Mouse (Mus musculus) cerebellum, adult 11 months (tissue): ENCODE data around the gene Cdk6.
"Not testable (repeated sequence)": the region's sequence is repeated elsewhere in the genome, so short reads cannot be mapped to it uniquely, and the experiment has no call there.

Source experiments
- DNase-seq: peaks from one replicate; pipeline ENCODE4 v3.0.0; 2022

Cdk6 gene

DNA sequence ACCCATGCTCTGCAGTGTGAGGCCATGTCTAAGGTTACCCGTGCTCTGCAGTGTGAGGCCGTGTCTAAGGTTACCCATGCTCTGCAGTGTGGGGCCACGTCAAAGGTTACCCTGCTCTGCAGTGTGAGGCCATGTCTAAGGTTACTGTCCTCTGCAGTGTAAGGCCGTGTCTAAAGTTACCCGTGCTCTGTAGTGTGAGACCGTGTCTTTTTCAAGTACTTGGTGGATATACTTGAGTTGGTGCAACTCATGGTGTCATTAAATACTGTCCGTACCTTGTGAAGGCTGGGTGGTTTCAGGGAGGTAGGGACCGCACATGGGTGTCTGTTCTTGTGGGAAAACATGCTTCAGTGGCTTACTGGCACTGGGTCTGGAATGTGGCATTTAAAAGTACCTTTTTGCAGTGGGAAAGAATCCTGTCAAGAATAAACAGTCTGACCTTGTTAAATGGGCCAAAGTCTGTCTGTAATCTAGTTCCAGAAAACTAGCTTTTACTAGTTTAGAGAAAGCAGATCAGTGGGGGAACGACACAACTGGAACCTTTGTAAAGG lies 97.2 kb downstream of the Cdk6 start:
- DNase-seq: not testable (repeated sequence)

DNA sequence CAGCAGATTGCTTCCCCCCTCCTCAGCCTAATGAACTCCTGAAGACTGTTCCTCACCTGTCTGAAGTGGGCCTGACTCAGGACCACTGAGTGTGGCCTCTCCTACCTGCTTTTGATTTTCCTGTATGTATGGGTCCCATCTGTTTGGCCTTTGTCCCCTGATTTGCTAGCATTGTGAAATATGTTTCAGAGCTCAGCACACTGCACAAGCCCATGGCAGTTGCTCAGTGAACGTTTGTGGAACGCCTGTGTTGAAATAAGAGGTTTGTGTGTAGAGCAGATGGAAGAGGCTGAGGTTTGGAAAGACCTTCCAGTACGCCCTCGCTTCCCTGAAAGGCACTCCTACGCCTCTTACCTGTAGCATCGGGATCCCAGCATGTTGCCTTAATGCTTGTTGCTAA lies 98.1 kb downstream of the Cdk6 start:
- not testable (repeated sequence) for DNase-seq

DNA sequence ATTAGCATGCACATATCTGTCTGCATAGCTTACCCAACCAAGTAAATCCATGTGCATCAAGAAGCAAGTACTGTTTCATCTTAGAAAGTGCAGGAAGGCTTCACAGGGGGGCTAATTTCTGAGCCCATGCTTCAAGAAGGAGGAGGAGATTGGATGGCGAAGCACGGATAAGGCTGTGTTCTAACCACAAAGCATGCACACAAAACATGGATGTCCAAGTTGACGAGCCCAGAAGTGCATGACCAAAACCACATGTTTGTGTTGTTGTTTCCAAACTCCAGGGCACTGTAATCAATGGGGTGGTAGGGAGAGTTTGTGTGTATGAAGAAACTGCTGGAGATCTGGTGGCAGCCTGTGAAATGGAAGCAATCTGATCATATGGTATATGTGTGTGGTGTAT lies 101.2 kb downstream of the Cdk6 start:
- DNase-seq: not testable (repeated sequence)

DNA sequence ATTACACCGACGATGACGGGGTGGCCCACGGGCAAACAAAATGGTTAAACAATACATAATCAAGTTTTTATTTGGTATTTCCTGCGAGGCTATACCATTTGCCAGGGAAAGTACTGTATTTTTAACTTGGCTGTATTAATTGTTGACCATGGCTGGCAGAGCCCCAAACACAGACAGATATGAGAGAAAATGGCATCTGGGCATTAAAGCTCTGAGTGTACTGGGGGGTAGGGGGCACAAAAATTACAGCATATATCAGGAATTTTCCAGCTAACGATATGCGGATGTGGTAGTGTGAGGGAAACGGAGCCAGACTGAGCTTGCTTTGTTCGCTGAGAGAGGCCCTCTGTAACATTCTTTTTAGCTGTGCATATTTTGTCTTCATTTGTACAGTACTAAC lies 109.9 kb downstream of the Cdk6 start:
- DNase-seq: not testable (repeated sequence)

DNA sequence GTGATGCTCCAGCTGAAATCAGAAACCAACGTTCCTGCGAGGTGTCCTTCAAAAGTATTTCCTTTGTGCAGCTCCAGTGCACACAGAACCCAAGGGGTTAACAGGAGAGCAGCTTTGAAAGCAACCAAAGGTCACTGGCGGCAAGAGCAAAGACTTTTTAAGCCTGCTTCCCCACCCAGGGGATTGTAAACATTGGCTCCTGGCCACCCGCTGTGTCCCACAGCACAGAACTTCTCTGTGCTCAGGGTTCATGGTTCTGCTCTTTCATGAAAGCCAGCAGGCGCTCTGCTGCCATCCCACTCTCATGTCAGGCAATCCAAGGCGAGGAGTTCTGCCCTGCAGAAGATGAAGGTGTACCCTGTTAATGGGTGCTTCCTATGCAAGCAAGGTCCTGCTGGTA lies 112.7 kb downstream of the Cdk6 start:
- DNase-seq: not testable (repeated sequence)

DNA sequence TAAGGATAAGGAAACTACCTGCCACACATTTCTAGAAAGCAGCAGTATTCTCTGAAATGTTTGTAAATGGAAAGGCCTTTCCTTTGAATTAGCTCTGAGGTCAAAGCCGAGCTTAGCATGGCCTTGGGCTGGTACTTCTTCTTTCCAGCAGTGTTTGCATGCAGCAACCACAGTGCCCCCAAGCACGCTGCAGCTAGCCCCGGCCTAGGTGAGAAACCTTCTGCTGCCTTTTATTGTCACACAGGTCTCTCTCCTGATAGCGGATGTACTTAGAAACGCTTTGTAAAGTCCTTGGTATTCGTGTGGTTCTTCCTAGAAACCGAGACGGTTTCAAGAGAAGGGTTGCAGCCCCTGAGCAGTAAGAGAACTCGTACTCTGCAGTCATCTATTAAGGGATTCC lies 119.6 kb downstream of the Cdk6 start:
- DNase-seq: no peak

DNA sequence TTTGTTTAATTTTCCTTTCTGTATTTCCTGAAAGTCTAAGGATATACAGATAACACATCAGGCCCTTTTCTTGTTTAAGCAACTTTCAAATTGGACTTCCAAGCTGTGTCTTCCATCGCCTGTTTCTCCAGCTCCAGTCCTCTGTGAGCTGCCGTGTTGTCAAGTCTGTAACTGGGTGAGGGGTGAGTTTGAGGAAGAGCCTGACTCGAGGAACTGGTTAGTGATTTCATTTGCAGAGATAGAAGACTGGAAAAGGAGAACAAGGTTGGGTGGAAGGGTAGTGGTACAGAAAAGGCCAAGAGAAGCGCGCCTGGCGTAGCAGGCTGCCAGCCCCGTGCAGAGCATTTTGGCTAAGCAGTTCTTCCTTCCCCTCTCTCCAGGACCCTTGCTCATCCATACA lies 120.1 kb downstream of the Cdk6 start:
- DNase-seq: no peak

DNA sequence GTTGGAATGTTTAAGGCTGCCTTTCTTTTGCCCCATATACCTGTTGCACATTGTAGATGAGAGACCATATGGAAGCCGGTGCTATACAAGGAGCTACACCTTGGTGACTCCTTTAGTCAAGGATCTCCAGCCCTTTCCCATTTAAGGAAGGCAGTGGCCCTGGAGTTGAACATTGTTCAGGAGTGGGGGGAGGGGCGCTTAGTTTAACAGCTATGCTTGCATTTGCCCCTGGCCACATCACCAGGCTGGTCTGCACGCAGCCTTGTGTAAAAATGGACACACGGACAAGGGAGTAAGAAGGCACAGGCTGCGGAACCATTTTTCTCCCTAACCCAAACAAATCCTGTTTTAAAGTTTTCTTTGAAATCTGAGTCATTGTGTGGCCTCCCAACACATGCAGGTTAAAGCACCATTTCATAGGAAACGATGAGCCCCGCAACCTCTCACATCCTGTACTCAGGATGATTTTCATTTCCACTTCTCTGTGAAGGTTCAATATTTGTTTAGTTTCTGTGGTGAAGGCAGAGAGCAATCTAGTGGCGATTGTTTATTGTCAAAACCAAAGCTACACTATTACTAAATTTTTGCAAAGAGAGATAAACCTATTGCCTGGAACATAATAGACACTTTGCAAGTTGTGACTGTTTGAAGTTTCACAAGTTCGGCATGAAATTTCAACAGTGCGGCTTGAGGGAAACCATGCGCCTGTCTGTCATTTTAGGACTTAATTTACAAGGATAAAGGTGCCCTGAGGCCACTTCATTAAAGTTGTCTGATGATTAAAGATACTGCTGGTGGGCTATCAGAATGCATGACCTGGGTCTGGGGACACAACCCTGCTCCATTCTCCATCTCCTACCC lies 121.8 kb downstream of the Cdk6 start:
- no peak for DNase-seq

DNA sequence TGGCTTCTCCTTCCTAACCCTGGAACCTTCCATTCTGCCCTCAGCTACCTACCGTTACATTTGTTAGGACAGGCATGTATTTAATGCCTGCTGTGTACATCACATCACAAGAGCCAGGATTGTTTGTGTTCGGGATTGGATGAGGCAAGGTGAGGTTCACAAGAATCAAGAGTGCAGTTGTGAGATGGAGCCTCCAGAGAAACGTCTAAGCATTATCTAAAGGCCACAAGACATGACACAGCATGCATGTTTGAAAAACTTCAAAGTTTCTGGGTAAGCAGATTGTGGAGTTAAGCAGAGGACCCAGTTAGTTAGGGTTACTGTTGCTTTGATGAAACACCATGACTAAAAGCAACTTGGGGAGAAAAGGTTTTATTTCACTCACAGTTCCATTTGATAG lies 122.5 kb downstream of the Cdk6 start:
- no peak for DNase-seq

DNA sequence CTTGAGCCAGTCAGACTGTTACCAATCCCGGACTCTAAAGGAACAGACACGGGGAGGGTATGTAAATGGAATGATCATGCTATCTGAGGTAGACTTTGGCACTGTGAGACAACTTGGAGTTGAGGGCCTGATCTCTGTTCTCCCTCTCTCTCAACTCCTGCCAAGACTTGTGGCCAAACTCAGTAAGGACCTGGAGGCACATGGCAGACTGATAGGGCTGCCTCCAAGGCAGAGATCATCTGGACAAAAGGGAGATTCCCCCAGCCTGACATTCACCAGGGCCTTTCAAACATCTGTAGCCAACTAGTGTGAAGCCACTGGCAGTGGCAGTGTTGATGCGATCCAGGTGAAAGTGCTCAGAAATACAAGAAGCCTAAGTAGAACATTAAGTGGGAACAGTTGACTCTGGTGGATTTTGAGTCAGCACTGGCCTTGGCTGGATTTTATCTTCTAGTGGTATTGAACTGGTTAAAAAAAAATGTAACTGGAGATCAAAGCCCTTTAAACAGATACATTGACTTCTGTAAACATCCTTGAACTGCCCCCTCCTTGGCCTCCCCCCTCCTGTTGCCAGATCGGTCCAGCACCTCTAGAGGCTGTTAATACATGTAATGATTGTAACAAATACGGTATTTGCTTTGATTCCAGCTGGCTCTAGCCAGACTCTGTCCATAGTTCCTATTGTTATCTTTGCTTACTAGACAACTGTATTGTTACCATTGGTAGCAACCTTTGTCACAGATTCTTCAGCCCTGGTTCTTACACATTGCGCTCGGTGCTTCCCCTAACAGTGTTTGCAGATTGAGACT lies 125.0 kb downstream of the Cdk6 start:
- no peak for DNase-seq

DNA sequence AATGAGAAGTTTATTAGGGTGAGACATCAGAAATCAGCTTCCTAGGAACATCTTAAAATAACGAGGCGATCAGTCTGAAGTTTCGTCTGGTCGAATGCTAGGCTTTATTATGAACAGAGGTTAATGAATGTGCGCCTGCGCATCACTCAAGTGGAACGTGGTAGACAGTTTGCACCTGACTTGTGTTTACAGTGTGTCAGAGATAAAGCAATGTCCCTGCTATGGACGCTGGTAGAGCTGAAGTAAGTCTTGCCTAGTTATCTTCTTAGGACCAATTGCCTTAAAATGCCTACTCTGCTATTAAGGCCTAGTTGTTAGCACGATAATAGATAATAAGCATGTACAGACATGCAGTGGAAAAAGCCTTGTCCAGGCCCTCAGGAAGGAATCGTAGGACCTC lies 129.6 kb downstream of the Cdk6 start:
- no peak for DNase-seq

DNA sequence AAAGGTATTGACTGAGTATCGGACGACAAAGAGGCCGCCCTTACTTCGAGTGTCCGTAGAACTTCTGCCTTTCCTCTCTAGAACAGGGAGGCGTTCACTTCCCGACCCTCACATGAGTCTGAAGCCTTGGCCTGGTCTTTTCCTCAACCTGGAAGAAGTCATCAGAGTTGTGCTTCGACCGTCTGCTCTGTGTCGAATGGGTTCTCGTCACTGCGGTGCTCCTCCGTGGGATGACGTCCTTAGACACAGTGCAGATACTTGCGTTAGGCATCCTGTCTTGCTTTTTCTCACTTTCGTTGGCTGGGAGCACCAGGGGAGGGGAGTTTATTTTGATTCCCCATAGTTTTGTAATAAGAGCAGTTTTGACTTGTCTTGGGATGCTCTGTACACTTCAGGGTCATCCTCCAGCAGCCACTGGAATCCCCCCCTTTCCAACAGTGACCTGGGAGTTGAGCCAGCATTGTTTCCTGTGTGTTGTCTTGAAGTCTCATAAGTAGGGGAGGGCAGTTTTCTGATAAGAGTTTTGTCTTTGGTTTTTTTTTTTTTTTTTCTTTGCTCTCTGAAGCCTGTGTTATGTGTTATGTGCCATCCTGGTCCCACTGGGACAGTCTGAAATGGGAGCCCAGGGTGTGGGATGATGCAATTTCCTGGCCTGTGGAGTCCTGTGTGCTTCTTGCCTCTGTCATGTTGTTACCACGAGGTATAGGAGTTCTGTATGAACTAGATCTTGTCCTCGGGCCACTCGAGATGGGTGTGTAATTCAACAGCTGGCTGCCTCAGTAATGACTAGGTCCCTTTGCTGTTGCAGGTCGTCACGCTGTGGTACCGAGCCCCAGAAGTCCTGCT lies 131.2 kb downstream of the Cdk6 start:
- no peak for DNase-seq

DNA sequence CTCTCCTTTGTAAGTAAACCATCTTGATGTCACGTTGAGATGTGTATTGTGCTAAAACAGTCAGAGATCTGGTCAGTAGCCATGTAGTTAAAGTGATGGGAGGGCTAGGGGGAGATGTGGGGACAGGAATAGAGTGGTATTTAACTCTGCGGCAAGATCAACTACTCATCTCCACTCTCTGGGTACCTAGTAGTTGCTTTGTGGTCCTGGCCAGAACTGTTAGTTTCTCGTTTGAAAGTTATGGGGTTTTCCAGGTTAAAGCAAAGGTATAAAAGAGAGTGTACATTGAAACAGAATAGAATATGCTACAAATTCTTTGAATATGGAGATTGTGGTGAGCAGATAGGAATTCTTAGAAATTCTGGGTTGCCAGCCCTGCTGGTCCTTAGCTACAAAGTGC lies 136.4 kb downstream of the Cdk6 start:
- no peak for DNase-seq

DNA sequence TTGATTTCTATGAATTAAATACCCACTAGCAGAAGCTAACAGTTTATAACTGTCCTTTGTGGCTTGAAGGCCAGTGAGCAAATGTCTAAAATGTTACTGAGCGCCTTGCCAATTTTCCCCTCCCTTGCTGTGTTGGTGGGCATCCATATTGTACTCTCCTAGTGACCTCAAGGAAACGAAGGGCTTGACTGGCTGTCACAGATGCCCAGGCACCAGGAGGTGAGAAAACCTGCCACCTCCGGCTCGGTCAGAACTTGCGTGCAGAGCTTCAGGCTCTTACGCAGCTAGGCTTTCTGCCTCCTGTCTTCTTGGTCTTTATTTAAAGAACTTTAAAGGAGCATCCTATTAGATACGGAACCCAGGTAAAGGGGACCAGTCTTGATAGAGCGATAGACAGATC lies 136.9 kb downstream of the Cdk6 start:
- DNase-seq: no peak

DNA sequence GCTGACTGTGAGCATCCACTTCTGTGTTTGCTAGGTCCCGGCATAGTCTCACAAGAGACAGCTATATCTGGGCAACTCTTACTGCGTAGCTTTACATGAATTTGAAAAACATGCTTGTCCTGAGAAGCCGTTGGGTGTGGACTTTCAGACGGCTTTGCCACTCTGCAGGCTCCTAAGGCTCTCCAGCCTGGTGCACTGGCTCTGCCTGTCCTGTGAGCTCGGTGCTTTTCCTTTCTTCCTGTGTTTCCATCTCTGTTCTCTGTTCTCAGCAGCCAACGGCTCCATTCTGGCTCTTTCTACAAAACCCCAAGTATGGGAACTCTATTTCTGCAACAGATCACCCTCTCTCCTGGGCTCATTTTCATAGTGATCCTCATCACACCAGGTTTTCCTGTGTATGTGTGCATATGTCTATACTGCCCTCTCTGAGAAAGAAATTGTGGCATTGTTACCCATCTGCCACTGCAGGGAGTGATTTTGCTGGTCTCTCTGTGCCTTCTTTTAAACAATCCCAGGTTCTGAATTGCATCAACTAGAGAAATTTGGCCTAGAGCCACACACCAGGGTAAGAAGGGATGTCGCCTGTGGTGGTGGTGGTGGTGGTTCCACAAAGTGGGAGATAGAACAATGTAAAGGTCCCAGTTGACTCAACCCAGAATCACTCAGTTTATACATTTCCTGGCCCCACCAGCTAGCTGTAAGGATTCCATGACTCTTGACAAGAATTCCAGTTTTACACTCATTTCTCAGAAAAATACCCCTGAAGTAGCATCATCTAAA lies 137.9 kb downstream of the Cdk6 start:
- no peak for DNase-seq

DNA sequence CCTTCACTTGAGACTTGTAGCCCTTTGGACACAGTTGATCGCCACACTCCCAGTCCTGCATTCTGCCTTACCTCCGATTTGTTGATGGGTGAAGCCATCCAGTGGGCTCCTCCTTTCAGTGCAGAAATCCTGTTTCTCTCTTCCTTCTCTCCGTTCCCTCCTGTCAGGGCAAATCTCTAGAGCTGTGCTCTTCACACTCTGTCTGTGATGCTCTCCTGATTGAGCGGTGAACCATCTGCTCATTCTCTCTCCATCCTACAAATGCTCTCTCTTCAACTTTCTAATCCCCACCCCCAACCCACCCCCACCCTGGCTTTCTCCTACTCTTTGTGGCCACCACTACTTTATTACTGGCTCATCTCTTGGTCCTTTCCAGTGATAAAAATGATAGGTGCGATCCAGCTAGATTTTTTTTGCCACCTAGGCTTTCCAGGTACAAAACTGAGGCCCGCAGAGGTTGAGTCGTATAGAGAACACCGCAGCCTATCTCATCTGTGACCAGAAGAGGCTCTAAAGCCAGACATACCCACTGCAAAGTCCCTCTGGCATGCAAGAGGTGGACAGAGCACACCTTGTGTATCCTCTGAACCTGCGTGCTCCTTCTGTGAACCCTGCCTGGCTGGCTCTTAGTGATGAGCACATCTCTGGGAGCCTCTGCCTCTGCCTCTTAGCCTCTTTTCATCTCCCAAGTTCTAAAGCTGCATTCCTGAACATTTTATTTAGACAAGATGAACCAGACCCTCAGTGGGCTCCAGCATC lies 139.5 kb downstream of the Cdk6 start:
- DNase-seq: no peak

DNA sequence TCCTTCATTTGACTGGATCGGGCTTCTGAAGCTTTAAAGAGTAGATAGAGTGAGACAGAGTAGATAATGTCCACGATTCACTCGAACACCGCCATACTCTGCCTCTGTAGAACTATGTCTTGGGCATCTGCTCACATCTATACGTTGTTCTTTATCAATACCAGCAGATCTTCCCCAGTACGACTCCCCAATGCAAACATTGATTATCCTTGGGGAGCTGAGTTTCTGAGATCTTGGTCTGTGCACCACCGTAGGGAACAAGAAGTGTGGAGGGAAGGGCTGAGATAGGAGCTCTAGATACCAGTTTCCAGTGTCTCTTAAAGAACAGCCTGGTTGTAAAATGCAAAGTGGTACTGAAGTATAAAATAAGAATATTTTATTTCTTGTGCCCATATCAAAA lies 141.2 kb downstream of the Cdk6 start:
- no peak for DNase-seq

DNA sequence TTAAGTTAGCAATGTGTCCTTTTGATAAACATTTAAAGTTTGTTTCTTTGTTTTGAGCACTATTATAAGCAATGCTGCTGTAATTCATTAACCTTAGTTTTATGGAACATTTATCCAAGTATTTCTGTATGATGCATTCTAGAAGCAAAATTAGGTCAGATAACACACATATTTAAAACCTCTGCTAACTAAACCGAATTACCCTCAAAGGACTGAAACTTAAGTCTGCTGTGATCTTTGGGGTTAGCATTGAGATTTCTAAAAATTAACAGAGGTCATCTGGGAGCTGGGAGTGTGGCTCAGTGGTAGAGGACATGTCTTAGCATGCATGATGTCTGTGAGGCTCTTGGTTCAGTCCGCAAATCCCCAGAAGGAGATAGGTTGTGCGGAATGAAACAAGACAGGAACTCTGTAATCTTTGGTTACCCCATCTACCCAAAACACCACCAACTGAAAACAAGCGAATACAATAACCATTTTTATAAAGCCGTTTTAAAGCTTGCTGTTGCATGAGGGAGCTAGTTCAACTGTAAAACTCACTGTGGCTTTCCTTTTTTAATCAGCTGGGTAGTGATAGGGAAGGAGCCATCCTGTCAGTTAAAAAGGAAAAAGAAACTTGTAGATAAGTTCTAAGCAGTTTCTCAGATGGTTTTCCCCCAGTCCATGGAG lies 141.9 kb downstream of the Cdk6 start:
- DNase-seq: no peak

DNA sequence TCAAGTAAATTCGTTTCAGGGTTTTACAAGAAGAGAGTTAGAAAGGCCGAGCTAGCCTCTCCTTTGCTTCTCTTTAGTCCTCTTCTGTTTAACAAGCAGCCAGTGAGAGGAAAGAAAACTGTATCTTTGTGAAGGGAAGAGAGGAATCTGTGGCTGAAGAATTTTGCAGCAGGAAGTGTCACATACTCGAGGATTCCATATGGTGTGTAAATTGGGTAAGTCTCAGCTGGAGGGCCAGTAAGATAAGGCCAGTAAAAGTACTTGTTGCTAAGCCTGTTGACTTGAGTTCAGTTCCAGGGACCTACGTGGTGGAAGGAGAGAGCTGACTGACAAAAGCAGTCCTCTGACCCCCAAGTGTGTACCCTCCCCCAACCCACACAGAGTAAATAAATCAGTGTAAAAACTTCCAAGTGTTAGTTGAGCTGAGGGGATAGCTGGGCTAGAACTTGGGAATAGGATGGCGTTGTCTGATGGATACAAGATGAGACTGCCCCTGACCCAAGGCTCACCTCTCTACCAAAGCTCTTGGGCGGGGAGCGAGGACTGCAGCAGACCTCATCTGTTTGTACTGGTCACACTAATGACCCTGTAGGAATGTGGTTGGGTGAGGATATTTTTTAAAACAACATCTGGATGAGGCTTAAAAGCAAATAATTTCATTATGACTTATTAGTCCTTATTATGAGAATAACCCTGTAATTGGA lies 145.4 kb downstream of the Cdk6 start:
- DNase-seq: no peak

DNA sequence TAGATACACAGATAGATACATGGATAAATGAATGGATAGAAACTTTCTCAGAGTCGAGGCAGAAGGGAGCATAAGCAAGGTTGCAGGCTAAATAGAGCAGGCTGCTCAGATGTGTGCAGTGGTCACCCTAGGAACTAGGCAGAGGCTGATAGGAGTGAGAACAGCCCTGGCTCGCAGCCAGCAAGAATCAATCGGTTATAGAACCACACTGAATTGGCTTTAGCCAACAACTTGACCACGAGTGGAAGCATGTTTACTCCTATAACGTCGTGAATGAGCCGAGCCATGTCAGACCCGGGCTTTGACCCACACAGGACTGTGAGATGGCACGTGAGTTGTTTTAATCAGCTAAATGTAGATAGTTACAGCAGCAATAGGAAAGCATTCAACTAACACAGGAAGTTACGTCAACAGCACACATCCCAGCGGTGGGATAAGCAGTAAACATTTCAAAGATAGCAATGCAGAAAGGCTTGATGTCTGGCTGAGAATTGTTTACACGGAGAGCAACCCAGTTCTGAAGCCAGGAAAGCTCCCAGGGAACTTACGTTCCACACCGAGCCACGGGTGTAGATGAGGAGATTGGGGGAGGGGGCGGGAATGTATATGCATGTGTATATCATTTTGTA lies 147.0 kb downstream of the Cdk6 start:
- DNase-seq: no peak
